11 mouse cellular contexts compared by ENCODE assay signal in the genomic region with DNA sequence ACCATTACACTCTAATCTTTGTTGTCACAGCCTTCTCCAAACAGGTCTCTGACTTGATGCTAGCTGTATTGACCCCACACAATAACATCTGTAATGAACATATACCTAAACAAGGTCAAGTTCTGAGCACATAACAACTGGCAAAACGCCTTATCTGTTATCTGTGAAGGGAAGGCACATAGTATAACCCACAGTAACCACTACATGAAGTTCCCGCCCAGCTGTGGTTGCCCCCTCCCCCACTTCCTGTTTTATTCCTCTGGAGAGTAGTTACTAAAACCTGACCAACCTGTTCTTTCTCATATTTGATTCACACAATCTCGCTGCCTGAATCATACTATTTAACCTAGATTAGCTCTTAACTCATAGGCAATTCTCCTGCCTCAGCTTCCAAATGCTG.
DNase-seq lines count a peak whose midpoint lies in the region; ATAC-seq and TF ChIP-seq lines count a peak whose summit lies in the region.
"Had no signal": no experiment of that assay in that cellular context is flagged by ENCODE, and none has a peak within 500 bp of the region (broad histone marks: within the 10 kb centered on the region; RNA-seq: fewer than 3 reads in every experiment).

No protein-coding gene starts in this region.

- H3K4me2 ChIP-seq in kidney, embryonic 14.5 days (replicated peaks; ENCODE audit: low read depth, low read length), result no peak overlapping the region
- H3K4me2 ChIP-seq: hindbrain, embryonic 13.5 days; limb, embryonic 13.5 days had no signal

- TF ChIP-seq CTCF in cerebellum, adult 2 months (IDR thresholded peaks at IDR 0.05; ENCODE audit: borderline replicate concordance, insufficient read depth, low read depth, low read length), result no peak

- H3K36me3 ChIP-seq in kidney, embryonic 14.5 days (ENCODE audit: control insufficient read depth, insufficient read depth, low read length), result no peaks in the 10 kb centered on the region
- H3K36me3 ChIP-seq: hindbrain, embryonic 13.5 days; limb, embryonic 13.5 days had no signal

- no peak overlapping the region for H3K9ac ChIP-seq in kidney, embryonic 14.5 days (ENCODE audit: low read depth, low read length)
- H3K9ac ChIP-seq: hindbrain, embryonic 13.5 days; limb, embryonic 13.5 days had no signal

- H3K27ac ChIP-seq in kidney, embryonic 14.5 days (ENCODE audit: low read depth, low read length), result no peak overlapping the region
- no peak overlapping the region for H3K27ac ChIP-seq in cerebellum, adult 2 months (ENCODE audit: insufficient read depth, low read length)
- H3K27ac ChIP-seq: hindbrain, embryonic 13.5 days; limb, embryonic 13.5 days had no signal

- no peaks in the 10 kb centered on the region for H3K4me1 ChIP-seq in kidney, embryonic 14.5 days (ENCODE audit: control insufficient read depth, insufficient read depth, low read length)
- H3K4me1 ChIP-seq in cerebellum, adult 2 months (ENCODE audit: control insufficient read depth, insufficient read depth, low read length), result no peaks in the 10 kb centered on the region
- H3K4me1 ChIP-seq: hindbrain, embryonic 13.5 days; limb, embryonic 13.5 days had no signal

- ATAC-seq in inflammation-experienced regulatory T-cells, adult 6 months, result peak; percentile 82
- ATAC-seq in neutrophil, adult 5-6 weeks (ENCODE audit: extremely low read depth, insufficient number of reproducible peaks, low FRiP score, poor library complexity, severe bottlenecking), result 0 out of 2 replicates have a peak, but pooled peaks have one; percentile 23
- no peak for ATAC-seq in kidney, embryonic 14.5 days (ENCODE audit: low FRiP score, low TSS enrichment)

- no peaks in the 10 kb centered on the region for H3K27me3 ChIP-seq in kidney, embryonic 14.5 days (ENCODE audit: control insufficient read depth, insufficient read depth, low read length)
- no peaks in the 10 kb centered on the region; the same call in 1 of the 2 replicates for H3K27me3 ChIP-seq in cerebellum, adult 2 months (ENCODE audit: control insufficient read depth, insufficient read depth, low read length)
- H3K27me3 ChIP-seq: hindbrain, embryonic 13.5 days; limb, embryonic 13.5 days had no signal

- no peak overlapping the region for H3K4me3 ChIP-seq in kidney, embryonic 14.5 days (ENCODE audit: low read length)
- H3K4me3 ChIP-seq in cerebellum, adult 2 months (replicated peaks; ENCODE audit: insufficient read depth, low read depth, low read length), result no peak overlapping the region
- H3K4me3 ChIP-seq: hindbrain, embryonic 13.5 days; limb, embryonic 13.5 days had no signal

- no peak for TF ChIP-seq POLR2A in cerebellum, adult 2 months (IDR thresholded peaks at IDR 0.05; ENCODE audit: borderline replicate concordance, insufficient read depth, low read length)

- 69% methylated on average over 3 of the region's 3 CpGs for WGBS in kidney, embryonic 14.5 days
- whole genome bisulfite sequencing in cerebellum, adult 2 months, result 84% methylated on average over 3 of the region's 3 CpGs

- H3K9me3 ChIP-seq in kidney, embryonic 14.5 days (ENCODE audit: control insufficient read depth, low read length), result no peaks in the 10 kb centered on the region
- H3K9me3 ChIP-seq: hindbrain, embryonic 13.5 days; limb, embryonic 13.5 days had no signal

- DNase-seq in lung, postnatal 14 days, result peak; percentile 1
- no peak for DNase-seq in lung, postnatal 4 days
- peak; percentile 49 for DNase-seq in thymus, postnatal 4 days
- DNase-seq in cerebellum, adult 9-10 months, result no peak
- DNase-seq in cerebellum, adult 2 months, result no peak
- DNase-seq: cerebellum, postnatal 36 days had no signal

Comparison
In these comparisons a context has a peak if more than half of its experiments do, and no peak if none do; other contexts are left out.
1. DNase-seq: peak in lung, postnatal 14 days (single experiment) and thymus, postnatal 4 days (single experiment); none in lung, postnatal 4 days (0 of 2), cerebellum, adult 9-10 months (single experiment) and cerebellum, adult 2 months (0 of 2).